Mouse (Mus musculus) c-Kit-positive CD71-negative TER-119-negative erythroid progenitor cells, embryonic 14.5 days (primary cell): ENCODE measurements around the gene Kctd21.

ENCODE experiments used
- DNase-seq: peaks from one replicate; pipeline ENCODE4 v3.0.0-alpha.2; 2013; ENCODE audit warnings: low read depth

Kctd21 gene

GRCm38 (mm10) chr7:97324342-97324741, 7.8 kb upstream of the Kctd21 start:
- no peak for DNase-seq

DNA sequence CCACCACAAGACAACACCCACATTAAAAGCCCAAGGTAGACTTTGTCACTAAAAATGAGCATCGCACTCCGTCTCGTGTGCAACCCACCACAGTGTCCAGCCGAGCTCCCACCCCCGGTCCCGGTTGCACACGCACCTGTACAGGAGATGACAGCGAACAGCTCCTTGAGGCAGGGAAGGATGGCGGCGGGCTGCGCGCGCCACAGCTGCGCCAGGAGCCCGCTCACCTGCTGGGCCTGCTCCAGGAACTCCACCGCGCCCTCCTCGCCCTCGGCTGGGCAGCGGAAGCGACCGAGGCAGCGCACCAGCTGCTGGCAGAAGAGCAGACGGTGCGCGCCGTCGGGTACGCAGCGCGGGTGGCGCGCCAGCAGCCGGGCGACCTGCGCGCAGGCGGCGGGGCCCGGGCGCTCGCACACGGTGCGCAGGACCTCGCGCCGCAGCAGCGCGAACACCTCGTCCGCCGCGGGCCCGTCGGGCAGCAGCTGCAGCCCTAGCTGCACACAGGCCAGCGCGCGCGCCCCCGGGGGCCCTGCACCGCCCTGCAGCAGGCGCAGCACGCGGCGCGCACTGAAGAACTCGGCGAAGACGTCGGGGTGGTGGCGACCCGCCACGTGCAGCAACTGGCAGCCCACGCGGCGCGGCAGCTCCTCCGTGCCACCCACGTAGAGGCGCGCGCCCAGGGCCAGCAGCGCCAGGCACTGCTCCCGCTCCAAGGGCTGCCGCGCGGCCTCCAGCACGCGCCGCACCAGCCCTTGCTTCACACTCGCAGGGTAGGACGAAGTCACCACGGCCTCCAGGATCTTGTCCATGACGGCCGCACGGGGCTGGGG, 6.8 kb upstream of the Kctd21 start:
- DNase-seq = no peak

DNA sequence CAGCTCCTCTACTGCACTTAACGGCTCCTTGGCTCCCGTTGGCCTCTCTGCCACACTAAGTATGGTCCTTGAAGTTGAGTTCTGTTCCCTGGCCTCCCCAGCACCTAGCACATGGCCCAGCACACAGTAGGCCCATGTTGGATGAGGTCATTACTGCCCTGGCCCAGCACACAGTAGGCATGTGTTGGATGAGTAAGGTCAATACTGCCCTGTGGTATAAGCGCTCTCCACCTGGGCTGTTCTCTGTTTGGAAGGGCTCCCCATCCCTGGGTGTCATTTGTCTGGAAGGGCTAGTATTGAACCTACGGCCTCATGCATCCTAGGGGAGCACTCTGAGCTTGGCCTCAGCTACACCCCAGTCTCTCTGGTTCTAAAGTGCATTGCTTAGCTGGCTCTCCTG, 4.8 kb upstream of the Kctd21 start:
- no peak for DNase-seq

GRCm38 (mm10) chr7:97328891-97329588, 3.1 kb upstream of the Kctd21 start:
- DNase-seq = no peak

GRCm38 (mm10) chr7:97329676-97330075, 2.5 kb upstream of the Kctd21 start:
- DNase-seq = no peak

DNA sequence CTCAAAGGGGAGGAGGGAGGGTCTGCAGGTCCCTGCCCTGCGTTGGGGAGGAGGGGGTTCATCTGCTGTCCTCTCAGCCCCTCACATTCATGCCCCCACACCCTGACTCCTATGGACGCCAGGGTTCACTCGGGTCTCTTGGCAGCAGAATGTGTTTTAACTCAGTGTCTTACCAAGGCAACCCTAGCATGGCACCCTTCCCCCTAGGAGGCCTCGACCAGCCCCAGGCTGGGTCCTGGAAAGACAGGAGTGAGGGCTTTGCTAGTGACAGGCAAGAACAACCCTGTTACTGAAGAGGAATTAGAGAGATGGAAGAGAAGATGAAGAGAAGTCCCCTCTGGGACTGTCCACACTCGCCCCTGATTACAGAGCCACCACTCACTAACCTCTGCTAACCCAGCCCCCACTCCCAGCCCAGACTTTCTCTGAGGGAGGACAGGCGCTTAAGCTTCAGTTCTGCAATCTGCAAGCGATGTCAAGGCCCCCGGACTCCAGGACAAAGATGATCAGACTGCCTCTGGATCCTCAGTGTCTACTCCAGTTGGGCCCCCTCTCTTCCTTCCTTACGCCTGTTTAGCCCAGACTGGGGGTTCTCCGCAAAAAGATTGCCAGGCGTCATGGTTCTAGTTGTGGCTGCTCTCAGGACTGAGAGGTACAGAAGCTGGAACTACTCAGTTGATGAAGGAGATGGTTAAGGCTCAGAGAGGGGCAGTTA, 1.0 kb upstream of the Kctd21 start:
- no peak for DNase-seq

- no peak for DNase-seq
Measured at GRCm38 (mm10) chr7:97332667-97333041, 527 bp downstream of the Kctd21 start.

DNA sequence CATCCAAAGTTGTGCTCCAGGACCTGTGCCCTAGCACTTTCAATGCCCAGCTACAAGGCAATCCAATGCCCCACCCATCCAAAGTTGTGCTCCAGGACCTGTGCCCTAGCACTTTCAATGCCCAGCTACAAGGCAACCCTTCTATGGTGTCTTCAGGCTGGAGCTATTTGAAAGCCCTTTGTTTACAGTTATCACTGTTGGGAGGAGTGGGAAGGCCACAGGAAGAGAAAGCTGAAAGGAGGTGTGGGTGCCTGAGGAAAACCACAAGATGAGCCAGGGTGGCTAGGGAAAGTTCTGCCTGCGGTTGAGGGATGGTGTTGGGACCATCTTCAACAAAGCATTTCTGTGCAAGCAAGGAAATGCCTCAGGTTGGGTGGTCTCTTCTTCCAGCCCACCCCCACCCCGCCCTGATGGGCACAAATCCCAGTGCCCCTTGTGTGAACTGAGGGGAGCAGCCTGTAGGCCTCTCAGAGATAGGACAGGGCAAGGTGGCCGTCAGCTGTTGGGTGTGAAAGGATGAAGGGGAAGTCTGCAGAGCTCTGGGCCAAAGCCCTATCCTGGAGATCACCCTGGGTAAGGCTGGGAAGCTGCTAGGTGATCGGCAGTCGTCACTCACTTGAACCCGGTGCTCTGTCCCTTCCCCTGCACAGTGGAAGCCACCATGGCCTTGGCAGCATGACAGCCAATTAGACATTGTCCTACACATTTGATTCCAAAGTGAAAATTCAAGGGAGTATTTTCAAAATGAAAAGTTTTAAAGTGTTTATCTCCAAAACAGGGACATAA, 1.2 kb downstream of the Kctd21 start:
- no peak for DNase-seq

GRCm38 (mm10) chr7:97334406-97334805, 2.3 kb downstream of the Kctd21 start:
- no peak for DNase-seq

- DNase-seq = no peak
Measured at GRCm38 (mm10) chr7:97336678-97337077, 4.6 kb downstream of the Kctd21 start.

GRCm38 (mm10) chr7:97338593-97338992, 6.5 kb downstream of the Kctd21 start:
- no peak for DNase-seq

GRCm38 (mm10) chr7:97339623-97340022, 7.5 kb downstream of the Kctd21 start:
- no peak for DNase-seq

DNA sequence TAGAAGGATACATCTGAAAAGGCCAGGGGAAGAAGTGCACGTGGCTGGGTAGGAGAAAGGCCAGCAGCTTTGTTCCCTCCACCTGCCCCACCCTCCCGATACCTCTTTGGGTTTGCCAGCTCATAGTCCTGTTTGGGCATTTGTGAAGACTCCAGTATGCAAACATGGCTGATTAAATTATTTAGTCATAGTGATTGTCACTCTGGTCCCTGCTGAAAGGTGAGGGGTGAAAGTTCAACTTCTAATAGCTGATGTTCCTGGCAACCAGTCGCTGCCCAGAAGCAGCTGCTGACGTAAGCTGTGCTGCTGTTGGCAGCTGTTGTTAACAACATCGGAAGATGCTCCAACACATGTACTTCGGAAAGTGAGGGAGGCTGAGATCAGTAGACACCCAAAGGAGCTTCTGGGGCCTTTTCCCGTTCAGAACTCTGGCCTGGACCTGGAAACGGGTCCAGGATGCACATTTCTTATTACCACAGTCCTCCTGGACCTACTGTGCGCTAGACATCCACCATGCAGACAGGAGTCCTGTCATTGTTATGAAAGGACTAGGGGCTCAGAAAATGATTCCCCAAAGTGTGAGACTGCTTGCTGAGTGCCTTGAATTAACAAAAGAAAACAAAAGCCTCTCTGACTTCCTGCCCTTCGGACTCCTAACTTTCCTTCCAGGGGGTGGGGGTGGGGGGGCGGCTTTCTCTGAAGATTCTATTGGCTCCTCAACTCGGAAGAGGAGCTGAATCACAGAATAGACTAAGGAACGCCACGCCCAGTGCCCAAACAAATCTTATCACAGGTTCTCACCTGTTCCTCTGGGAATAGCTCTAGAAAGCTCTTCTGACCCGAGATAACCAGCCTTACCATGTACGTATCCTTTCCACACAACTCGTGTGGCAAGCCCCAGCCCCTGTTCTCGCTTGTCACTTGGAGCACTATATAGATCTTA, 9.1 kb downstream of the Kctd21 start:
- DNase-seq = no peak

- DNase-seq = no peak
Measured at GRCm38 (mm10) chr7:97342961-97343360, 10.8 kb downstream of the Kctd21 start.

- DNase-seq = no peak
Measured at GRCm38 (mm10) chr7:97344655-97345054, 12.5 kb downstream of the Kctd21 start.

- no peak for DNase-seq
Measured at GRCm38 (mm10) chr7:97345229-97345871, 13.2 kb downstream of the Kctd21 start.

DNA sequence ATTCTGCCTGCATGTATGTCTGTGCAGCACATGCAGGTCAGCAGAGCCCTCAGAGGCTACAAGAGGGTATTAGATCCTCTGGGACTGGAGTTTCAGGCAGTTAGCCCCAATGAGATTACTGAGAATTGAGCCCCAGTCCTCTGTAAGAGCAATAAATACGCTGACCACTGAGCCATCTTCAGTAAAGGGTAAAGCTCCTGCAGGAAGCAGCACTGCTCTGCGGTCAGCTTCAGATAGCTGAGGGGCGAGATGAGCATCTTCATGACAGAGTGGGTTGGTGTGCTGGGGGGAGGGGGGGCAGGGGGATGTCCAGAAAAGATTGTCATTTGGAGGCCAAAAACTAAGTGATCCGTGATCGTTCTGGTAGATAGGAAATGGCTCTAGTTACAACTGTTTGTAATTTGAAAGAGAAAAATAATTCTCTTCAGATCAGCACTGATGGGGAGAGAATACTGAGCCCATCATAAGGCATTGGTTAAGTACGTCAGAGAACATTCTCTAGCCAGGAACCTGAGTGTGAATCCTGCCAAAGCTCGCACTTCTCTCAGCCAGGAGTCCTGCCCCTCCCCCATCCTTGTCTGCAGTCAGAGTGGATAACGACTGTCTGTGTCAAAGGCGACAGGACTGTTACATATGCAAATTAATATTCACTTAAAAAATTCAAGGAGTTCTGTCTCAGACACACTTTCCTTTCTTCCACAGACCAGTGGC, 14.1 kb downstream of the Kctd21 start:
- no peak for DNase-seq

DNA sequence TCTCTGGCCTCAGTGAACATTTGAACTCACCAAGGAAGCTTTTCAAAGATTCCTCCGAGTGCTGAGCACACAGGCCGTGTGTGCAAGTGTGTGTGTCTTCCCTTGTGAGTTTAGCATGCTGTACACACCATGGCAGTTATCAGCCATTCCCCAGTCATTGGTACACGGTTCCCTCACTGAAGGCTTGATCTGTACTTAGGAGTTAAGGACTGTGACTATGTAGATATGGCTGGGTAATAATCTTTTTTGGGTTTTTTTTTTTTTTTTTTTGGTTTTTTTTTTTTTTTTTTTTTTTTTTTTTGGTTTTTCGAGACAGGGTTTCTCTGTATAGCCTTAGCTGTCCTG, 14.7 kb downstream of the Kctd21 start:
- DNase-seq = no peak

DNA sequence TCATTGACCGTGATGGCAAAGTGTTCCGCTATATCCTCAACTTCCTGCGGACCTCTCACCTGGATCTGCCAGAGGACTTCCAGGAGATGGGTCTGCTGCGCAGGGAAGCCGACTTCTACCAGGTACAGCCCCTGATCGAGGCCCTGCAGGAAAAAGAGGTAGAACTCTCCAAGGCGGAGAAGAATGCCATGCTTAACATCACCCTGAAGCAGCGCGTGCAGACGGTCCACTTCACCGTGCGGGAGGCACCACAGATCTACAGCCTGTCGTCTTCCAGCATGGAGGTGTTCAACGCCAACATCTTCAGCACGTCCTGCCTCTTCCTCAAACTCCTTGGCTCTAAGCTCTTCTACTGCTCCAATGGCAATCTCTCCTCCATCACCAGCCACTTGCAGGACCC, 15.3 kb downstream of the Kctd21 start:
- DNase-seq = no peak

- no peak for DNase-seq
Measured at GRCm38 (mm10) chr7:97348318-97348717, 16.2 kb downstream of the Kctd21 start.
